Mouse (Mus musculus) cerebral cortex, adult 2 months (tissue): ENCODE results near the gene Exoc5.

Experiments
- whole genome bisulfite sequencing: fragments of 180-500 bp; shearing (Covaris S2); methylation state at CpG from one replicate; pipeline ENCODE4 v1.1.7; 2018; 5-methylcytosine and 5-hydroxymethylcytosine counted together

Gene Exoc5

GRCm38 (mm10) chr14:49001655-49002054 lies 64.8 kb downstream of the Exoc5 start:
- 75% methylated on average over 3 of the region's 3 CpGs for WGBS

GRCm38 (mm10) chr14:48998795-48999194 lies 67.7 kb downstream of the Exoc5 start:
- 39% methylated on average over 4 of the region's 4 CpGs for WGBS

DNA sequence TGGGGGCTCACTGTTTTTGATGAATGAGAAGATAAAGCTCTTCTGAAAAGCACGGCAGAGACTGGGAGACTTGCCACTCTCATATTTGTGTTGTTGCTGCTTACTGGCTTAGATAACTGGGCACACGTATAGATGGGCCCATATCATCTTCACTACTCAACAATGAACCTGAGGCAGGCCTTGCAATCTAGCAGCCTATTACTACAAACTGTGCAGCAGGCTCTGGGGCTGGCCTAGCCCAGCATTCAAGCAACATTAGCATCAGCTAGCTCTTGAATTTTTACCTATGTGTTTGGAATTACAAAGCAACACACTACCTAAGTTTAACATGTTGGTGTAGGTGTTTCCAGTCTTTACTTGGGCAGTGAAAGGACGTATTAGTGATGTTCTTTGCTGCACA lies 72.6 kb downstream of the Exoc5 start:
- 84% methylated on average over 3 of the region's 3 CpGs for WGBS

- WGBS: 68% methylated on average over 3 of the region's 3 CpGs
Measured at GRCm38 (mm10) chr14:48992070-48992580, 74.3 kb downstream of the Exoc5 start.

GRCm38 (mm10) chr14:48991144-48991522 lies 75.3 kb downstream of the Exoc5 start:
- WGBS: 2% methylated on average over 7 of the region's 7 CpGs

- 8% methylated on average over 17 of the region's 17 CpGs for WGBS
Measured at GRCm38 (mm10) chr14:48990471-48991143, 75.8 kb downstream of the Exoc5 start.

DNA sequence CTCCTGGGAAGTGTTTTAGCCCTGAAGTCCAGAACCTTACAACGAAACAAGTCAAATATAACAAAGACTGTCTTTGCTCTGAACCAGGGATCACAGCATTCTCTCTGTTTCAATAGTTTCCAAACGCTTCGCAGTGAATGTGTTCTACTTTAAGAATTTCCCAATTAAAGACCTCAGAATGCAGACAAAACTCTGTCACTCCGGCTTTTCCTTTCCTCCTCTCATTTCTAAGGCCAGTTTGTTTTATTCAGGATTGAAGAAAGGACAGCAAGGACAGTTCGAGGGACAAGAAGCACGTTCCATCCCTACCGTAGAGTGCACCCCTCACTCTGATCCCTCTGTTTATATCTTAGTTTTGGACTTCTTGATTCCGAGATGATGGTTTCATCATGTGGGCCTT lies 76.6 kb downstream of the Exoc5 start:
- WGBS: 75% methylated on average over 8 of the region's 8 CpGs

DNA sequence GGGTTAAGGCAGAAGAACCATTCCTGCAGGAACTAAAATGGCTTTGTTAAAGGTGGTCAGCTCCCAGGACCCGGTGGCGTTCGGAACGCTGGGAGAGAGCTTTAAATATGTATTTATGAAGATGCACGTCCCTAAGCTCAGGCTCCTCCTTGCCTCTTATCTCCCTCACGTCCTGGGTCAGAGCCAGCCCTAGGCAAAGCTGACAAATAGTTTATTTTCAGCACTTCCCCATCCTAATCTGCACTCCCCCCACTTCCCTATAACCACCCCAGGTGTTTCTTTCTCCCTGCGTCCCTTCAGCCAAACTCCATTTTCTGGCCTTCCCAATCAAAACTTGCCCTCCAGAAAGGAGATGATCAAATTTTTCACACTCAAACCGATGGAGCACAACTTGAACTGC lies 80.2 kb downstream of the Exoc5 start:
- 73% methylated on average over 8 of the region's 8 CpGs for WGBS

DNA sequence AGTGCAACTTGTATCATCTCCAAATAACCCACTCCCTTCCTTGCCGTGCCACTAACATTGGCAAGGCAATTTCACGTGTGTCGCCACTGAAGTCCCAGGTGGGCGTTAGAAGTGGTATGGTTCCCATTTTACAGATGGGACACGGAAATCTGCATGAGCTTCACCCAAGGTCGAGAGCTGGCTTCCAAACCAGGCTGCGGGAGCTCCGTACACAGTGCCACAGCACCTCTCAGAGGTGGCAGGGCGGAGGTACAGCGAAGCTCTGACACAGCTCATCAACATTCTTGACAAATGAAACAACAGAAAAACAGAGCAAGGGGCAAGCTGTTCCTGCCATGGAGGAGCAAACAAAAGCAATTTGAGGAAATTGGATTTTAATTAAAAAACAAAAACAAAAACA lies 80.8 kb downstream of the Exoc5 start:
- 40% methylated on average over 10 of the region's 10 CpGs for WGBS

- 40% methylated on average over 3 of the region's 3 CpGs for WGBS
Measured at GRCm38 (mm10) chr14:48978971-48979388, 87.5 kb downstream of the Exoc5 start.

GRCm38 (mm10) chr14:48971546-48971945 lies 94.9 kb downstream of the Exoc5 start:
- WGBS: 90% methylated on average over 2 of the region's 2 CpGs

DNA sequence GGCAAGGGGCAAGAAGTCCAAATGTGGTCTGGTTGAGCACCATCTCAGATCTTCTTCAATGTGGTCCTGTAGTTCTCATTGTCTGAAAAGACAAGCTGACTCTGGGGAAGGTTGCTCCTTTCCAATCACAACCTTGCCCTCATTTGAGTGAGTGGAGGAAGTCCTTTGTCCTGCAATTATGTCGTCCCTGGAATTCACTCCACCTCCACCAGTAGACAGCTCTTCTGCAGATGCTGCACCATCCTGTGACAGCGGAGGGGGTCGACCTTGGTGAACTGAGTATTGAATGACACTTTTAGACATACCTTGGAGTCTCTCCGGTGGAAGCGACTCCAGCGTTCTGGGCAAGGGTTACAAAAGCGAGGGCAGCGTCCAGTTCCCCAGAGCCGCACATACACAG lies 97.8 kb downstream of the Exoc5 start:
- WGBS: 92% methylated on average over 9 of the region's 9 CpGs
